Mouse (Mus musculus): ENCODE data around the gene Aldh3a1. TPM values are rescaled to one million over a fixed set of nuclear protein-coding genes. Genes with fewer than 3 reads are reported as not detected.

Aldh3a1 gene
- total RNA-seq, 1 experiment from 2014 or later, result 0.88 TPM

- no peak for DNase-seq
Measured at GRCm38 (mm10) chr11:61236015-61236414, 28.7 kb downstream of the Aldh3a1 start.

DNA sequence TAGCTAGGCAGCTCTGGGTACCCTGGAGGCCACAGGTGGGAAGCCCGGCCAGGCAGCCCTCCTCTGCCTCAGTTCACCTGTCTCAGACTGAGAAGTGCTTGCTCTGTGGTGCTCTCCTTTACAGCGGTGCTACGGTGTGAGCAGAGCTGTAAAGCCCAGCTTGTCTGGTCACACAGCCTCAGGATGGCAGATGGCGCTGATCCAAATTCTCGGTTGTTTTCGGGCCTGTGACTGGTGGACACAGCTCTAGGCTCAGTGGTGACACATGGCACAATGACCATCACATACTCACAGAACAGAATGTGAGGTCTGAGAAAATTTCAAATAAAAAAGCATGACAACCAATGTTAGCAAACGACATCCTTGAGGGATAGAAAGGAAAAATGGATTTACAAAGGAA lies 37.1 kb downstream of the Aldh3a1 start:
- DNase-seq, result no peak

- DNase-seq, result no peak
Measured at GRCm38 (mm10) chr11:61251741-61252140, 44.4 kb downstream of the Aldh3a1 start.

- DNase-seq, result no peak
Measured at GRCm38 (mm10) chr11:61252807-61253206, 45.5 kb downstream of the Aldh3a1 start.

DNA sequence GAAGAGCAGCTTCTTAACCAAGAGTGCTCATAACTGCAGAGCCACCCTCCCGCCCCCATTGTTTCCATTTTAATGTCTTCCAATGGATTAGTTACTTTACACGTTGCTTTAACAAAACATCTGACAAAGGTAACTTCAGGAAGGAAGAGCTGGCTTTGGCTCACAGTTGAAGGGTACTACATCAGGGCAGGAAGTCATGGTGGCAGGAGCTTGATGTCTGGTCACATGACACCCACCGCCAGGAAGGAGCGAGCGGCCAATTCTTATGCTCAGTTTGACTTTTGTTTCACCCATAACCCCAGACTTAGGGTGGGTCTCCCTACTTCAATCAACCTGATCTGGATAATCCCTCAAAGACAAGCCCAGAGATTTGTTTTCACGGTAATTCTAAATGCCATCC lies 51.8 kb downstream of the Aldh3a1 start:
- no peak for DNase-seq

- no peak for DNase-seq
Measured at GRCm38 (mm10) chr11:61262516-61262915, 55.2 kb downstream of the Aldh3a1 start.

- no peak for DNase-seq
Measured at GRCm38 (mm10) chr11:61263841-61264240, 56.5 kb downstream of the Aldh3a1 start.

- peak; percentile 94 for DNase-seq
Measured at GRCm38 (mm10) chr11:61266551-61267533, 59.5 kb downstream of the Aldh3a1 start, which contains the start of gene Aldh3a2. Gene Aldh3a2, minus strand, starts transcription at chr11:61267464.

Other genes with a start within 250 kb of the Aldh3a1 start
- 2.2 TPM in 2 replicates for gene Kcnj12, start 185.0 kb upstream of the Aldh3a1 start, total RNA-seq (2021)
- gene Tnfrsf13b, start 80.8 kb upstream of the Aldh3a1 start, total RNA-seq (2021), result 0.43 TPM in 1 of 2 replicates, not detected in the other
- 68.9 and 103 TPM in 2 replicates for gene Usp22, start 32.5 kb upstream of the Aldh3a1 start, total RNA-seq (2021)
- 54.9 and 69.0 TPM in 2 replicates for gene Aldh3a2, start 59.9 kb downstream of the Aldh3a1 start, total RNA-seq (2021)
- gene Slc47a2, start 135.3 kb downstream of the Aldh3a1 start, total RNA-seq (2021), result not detected in 2 replicates
- gene Slc47a1, start 170.8 kb downstream of the Aldh3a1 start, total RNA-seq (2021), result 1.8 and 2.1 TPM in 2 replicates
- gene Rnf112, start 246.6 kb downstream of the Aldh3a1 start, total RNA-seq (2021), result 1.2 and 2.4 TPM in 2 replicates

Data from adrenal gland, postnatal 25 days (tissue).